Mouse (Mus musculus) forebrain, postnatal 0 days (tissue): ENCODE data around the gene Olfr77. TPM values are rescaled to one million over a fixed set of nuclear protein-coding genes. Genes with fewer than 3 reads are reported as not detected.

Experiments
- ATAC-seq: fragments of 200-750 bp; cut with Nextera tagmentation; 2 replicates; pipeline ENCODE4 v1.8.0; 2017; ENCODE audit warnings: mild to moderate bottlenecking, moderate library complexity
- DNase-seq: peaks from one replicate; pipeline ENCODE4 v3.0.0-alpha.2; 2015
- H3K27ac ChIP-seq: fragments of 300-500 bp; sonication (generic); 2 replicates; pipeline ENCODE4 v1.5.1; 2014; ENCODE audit warnings: low read depth, mild to moderate bottlenecking, antibody characterized with exemption, low read length, moderate library complexity, mixed read lengths
- H3K27me3 ChIP-seq: fragments of 300-500 bp; sonication (generic); 2 replicates; pipeline ENCODE4 v1.6.1; 2014; ENCODE audit warnings: mild to moderate bottlenecking, low read length, mixed read lengths; ENCODE audit not compliant: insufficient read depth
- H3K36me3 ChIP-seq: fragments of 300-500 bp; sonication (generic); 2 replicates; pipeline ENCODE4 v1.6.1; 2014; ENCODE audit warnings: mild to moderate bottlenecking, moderate library complexity; ENCODE audit not compliant: insufficient read depth
- H3K4me1 ChIP-seq: fragments of 300-500 bp; sonication (generic); 2 replicates; pipeline ENCODE4 v1.6.1; 2014; ENCODE audit warnings: antibody characterized with exemption; ENCODE audit not compliant: insufficient read depth
- H3K4me2 ChIP-seq: fragments of 300-500 bp; sonication (generic); 2 replicates; pipeline ENCODE4 v1.6.1; 2014; ENCODE audit warnings: low read depth, mild to moderate bottlenecking, moderate library complexity
- H3K4me3 ChIP-seq: fragments of 300-500 bp; sonication (generic); 2 replicates; pipeline ENCODE4 v1.5.1; 2014; ENCODE audit warnings: low read depth, low read length, mixed read lengths
- H3K9ac ChIP-seq: fragments of 300-500 bp; sonication (generic); 2 replicates; pipeline ENCODE4 v1.6.1; 2014; ENCODE audit warnings: mild to moderate bottlenecking
- H3K9me3 ChIP-seq: fragments of 300-500 bp; sonication (generic); 2 replicates; pipeline ENCODE4 v1.6.1; 2016; ENCODE audit warnings: low read length
- CTCF ChIP-seq: sonication (generic); IDR thresholded peaks from 2 replicates; pipeline ENCODE4 v1.5.1; 2016; ENCODE audit warnings: antibody characterized with exemption, control low read depth, low read depth
- WGBS: fragments of 180-500 bp; shearing (Covaris S2); extraction: QIAGEN DNeasy Blood & Tissue Kit; methylation state at CpG from one replicate; pipeline ENCODE4 v1.1.7; 2014; 5-methylcytosine and 5-hydroxymethylcytosine counted together
- polyA plus RNA-seq: library from polyadenylated mRNA; unstranded; fragments of >200 nt; fragmentation: Nextera tagmentation; extraction: Ambion mirVana; gene quantifications from 2 replicates; pipeline ENCODE4 v1.2.1, GENCODE M21; 2015
- total RNA-seq: library from RNA; depleted of rRNA; stranded (reverse); fragments of >200 nt; gene quantifications from 2 replicates; pipeline ENCODE4 v1.2.3, GENCODE M21; 2014; rRNA removed

The Olfr77 gene
- total RNA-seq, result not detected in 2 replicates
- polyA plus RNA-seq, result 0.18 and 0.28 TPM in 2 replicates

DNA sequence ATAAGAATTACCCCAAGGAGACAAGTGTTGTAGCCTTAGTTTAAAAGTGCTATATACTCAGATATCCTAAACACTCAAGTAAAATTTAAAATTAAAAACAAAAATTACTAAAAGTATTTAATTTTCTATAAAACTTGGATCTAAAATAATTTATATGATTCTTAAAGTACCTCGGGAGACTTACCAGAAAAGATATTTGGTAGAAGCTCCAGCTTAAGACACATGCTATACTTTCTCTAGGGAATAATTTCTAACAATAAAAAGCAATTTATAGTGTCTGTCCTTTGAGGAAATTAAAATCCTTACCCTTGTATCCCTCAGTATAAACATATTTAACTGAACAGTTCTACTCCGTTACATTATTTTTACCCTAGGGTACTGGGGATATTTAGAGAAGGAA, at the start of gene Olfr77:
Gene Olfr77, plus strand, starts transcription at position 301 of the 400 bp plus-strand sequence.
- no peaks in the 10 kb centered on the region for H3K36me3 ChIP-seq
- TF ChIP-seq CTCF, result no peak
- H3K27ac ChIP-seq, result no peak within 1 kb of the TSS
- H3K9ac ChIP-seq, result no peak within 1 kb of the TSS
- 92% methylated on average over 2 of the region's 2 CpGs for WGBS
- DNase-seq, result no peak
- no peaks in the 10 kb centered on the region for H3K9me3 ChIP-seq
- H3K4me2 ChIP-seq, result no peak within 1 kb of the TSS
- H3K27me3 ChIP-seq, result no peaks in the 10 kb centered on the region
- H3K4me3 ChIP-seq, result no peak within 1 kb of the TSS
- no peak for ATAC-seq
- no peaks in the 10 kb centered on the region for H3K4me1 ChIP-seq

GRCm38 (mm10) chr9:19887904-19888303, 28.8 kb upstream of the Olfr77 start, which contains the start of gene Olfr862:
Gene Olfr862 (minus strand): TSS chr9:19888004.
- ATAC-seq (no peak), DNase-seq (no peak)
- no peak for TF ChIP-seq CTCF
- no peak within 1 kb of the TSS for H3K9ac ChIP-seq
- no peaks in the 10 kb centered on the region for H3K4me1 ChIP-seq
- H3K9me3 ChIP-seq, result peaks cover 10% of the 10 kb centered on the region; the same call in 1 of the 2 replicates
- no peak within 1 kb of the TSS for H3K27ac ChIP-seq
- no peaks in the 10 kb centered on the region for H3K27me3 ChIP-seq
- no peak within 1 kb of the TSS for H3K4me2 ChIP-seq
- H3K4me3 ChIP-seq, result no peak within 1 kb of the TSS
- H3K36me3 ChIP-seq, result no peaks in the 10 kb centered on the region

DNA sequence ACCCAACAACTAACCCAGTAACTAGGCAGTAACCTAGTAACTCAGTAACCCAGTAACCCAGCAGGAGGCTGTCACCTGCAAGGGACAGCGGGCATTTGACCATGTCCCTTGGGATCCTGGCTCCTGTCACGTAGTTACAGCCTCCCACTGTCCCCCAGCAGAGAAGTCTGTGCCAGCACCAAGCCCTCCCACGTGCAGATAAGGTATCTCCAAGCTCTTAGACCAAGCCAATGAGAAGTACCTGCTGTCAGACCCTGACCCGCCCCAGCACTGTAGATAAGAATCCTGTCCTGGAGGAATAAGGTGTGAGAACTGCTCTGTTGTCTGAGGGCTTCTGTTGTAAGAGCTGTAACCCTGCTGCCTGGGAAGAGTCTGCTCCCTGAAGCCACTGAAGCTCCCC, 5.5 kb upstream of the Olfr77 start:
- ATAC-seq, result no peak
- H3K27me3 ChIP-seq, result no peaks in the 10 kb centered on the region

More for the DNA sequence above, 5.5 kb upstream of the Olfr77 start:
- H3K27ac ChIP-seq, result no peak overlapping the region
- TF ChIP-seq CTCF, result no peak
- 60% methylated on average over 4 of the region's 4 CpGs for WGBS
- no peak for DNase-seq
- no peak overlapping the region for H3K4me2 ChIP-seq
- H3K36me3 ChIP-seq, result no peaks in the 10 kb centered on the region
- H3K9ac ChIP-seq, result no peak overlapping the region
- H3K4me3 ChIP-seq, result no peak overlapping the region
- H3K9me3 ChIP-seq, result no peaks in the 10 kb centered on the region
- H3K4me1 ChIP-seq, result no peaks in the 10 kb centered on the region

Other genes with a start within 250 kb of the Olfr77 start
- not detected in 2 replicates for gene Olfr857, start 207.4 kb upstream of the Olfr77 start, total RNA-seq
- gene Olfr857, start 207.4 kb upstream of the Olfr77 start, polyA plus RNA-seq, result not detected in 2 replicates
- not detected in 2 replicates for gene Olfr58, start 136.6 kb upstream of the Olfr77 start, total RNA-seq
- not detected in 2 replicates for gene Olfr58, start 136.6 kb upstream of the Olfr77 start, polyA plus RNA-seq
- gene Olfr859, start 112.0 kb upstream of the Olfr77 start, total RNA-seq, result not detected in 2 replicates
- gene Olfr859, start 112.0 kb upstream of the Olfr77 start, polyA plus RNA-seq, result not detected in 2 replicates
- not detected in 2 replicates for gene Olfr860, start 67.1 kb upstream of the Olfr77 start, total RNA-seq
- not detected in 2 replicates for gene Olfr860, start 67.1 kb upstream of the Olfr77 start, polyA plus RNA-seq
- not detected in 2 replicates for gene Olfr862, start 28.9 kb upstream of the Olfr77 start, total RNA-seq
- gene Olfr862, start 28.9 kb upstream of the Olfr77 start, polyA plus RNA-seq, result not detected in 2 replicates
- gene Olfr866, start 111.2 kb downstream of the Olfr77 start, total RNA-seq, result not detected in 2 replicates
- not detected in 2 replicates for gene Olfr866, start 111.2 kb downstream of the Olfr77 start, polyA plus RNA-seq
- gene Olfr867, start 140.7 kb downstream of the Olfr77 start, total RNA-seq, result not detected in 2 replicates
- gene Olfr867, start 140.7 kb downstream of the Olfr77 start, polyA plus RNA-seq, result not detected in 2 replicates
- gene Olfr868, start 181.8 kb downstream of the Olfr77 start, total RNA-seq, result not detected in 2 replicates
- gene Olfr868, start 181.8 kb downstream of the Olfr77 start, polyA plus RNA-seq, result not detected in 2 replicates
- not detected in 2 replicates for gene Olfr869, start 212.1 kb downstream of the Olfr77 start, total RNA-seq
- gene Olfr869, start 212.1 kb downstream of the Olfr77 start, polyA plus RNA-seq, result not detected in 2 replicates